Mouse (Mus musculus) megakaryocyte, adult 5-6 weeks (primary cell): ENCODE measurements at regions not wholly inside any gene's neighbourhood (a gene's known extent, or its start where the extent isn't known, plus 50 kb on each side); places are given as distances from the start of the nearest gene placed in this dataset.

Source experiments
- ATAC-seq: 2 replicates; pipeline ENCODE4 v1.8.0; 2016; ENCODE audit warnings: mild to moderate bottlenecking, inconsistent platforms; ENCODE audit not compliant: poor library complexity, severe bottlenecking

GRCm38 (mm10) chr8:11977121-11977520, 136.8 kb downstream of the Tex29 start:
- no peak for ATAC-seq

GRCm38 (mm10) chr8:11979056-11979455, 138.8 kb downstream of the Tex29 start:
- no peak for ATAC-seq

GRCm38 (mm10) chr8:11981458-11981857, 141.2 kb downstream of the Tex29 start:
- peak; percentile 47; the same call in 1 of the 2 replicates for ATAC-seq

GRCm38 (mm10) chr8:11990024-11990423, 149.8 kb downstream of the Tex29 start:
- no peak for ATAC-seq

GRCm38 (mm10) chr8:11999736-12000458, 159.6 kb downstream of the Tex29 start:
- ATAC-seq = no peak

GRCm38 (mm10) chr8:12000459-12000789, 160.2 kb downstream of the Tex29 start:
- ATAC-seq = no peak

GRCm38 (mm10) chr8:12004241-12004640, 164.0 kb downstream of the Tex29 start:
- no peak for ATAC-seq

- ATAC-seq = no peak
These were observed 172.5 kb downstream of the Tex29 start for GRCm38 (mm10) chr8:12012769-12013168.

- no peak for ATAC-seq
These were observed 177.5 kb downstream of the Tex29 start for GRCm38 (mm10) chr8:12017750-12018149.

GRCm38 (mm10) chr8:12019272-12019671, 179.0 kb downstream of the Tex29 start:
- no peak for ATAC-seq

- no peak for ATAC-seq
These were observed 183.6 kb downstream of the Tex29 start for GRCm38 (mm10) chr8:12023669-12024390.

- no peak for ATAC-seq
These were observed 190.3 kb downstream of the Tex29 start for GRCm38 (mm10) chr8:12030363-12031116.

GRCm38 (mm10) chr8:12031796-12032195, 191.5 kb downstream of the Tex29 start:
- ATAC-seq = no peak

- no peak for ATAC-seq
These were observed 192.1 kb downstream of the Tex29 start for GRCm38 (mm10) chr8:12032386-12032785.

GRCm38 (mm10) chr8:12036349-12036748, 196.1 kb downstream of the Tex29 start:
- no peak for ATAC-seq

- peak; percentile 72 for ATAC-seq
These were observed 200.7 kb downstream of the Tex29 start for GRCm38 (mm10) chr8:12040924-12041323.

- no peak for ATAC-seq
These were observed 201.4 kb downstream of the Tex29 start for GRCm38 (mm10) chr8:12041662-12042061.

GRCm38 (mm10) chr8:12050841-12051240, 210.6 kb downstream of the Tex29 start:
- ATAC-seq = no peak

GRCm38 (mm10) chr8:12051357-12051756, 211.1 kb downstream of the Tex29 start:
- no peak for ATAC-seq

- ATAC-seq = no peak
These were observed 215.7 kb downstream of the Tex29 start for GRCm38 (mm10) chr8:12055931-12056330.

GRCm38 (mm10) chr8:12061237-12061636, 217.4 kb upstream of the A230072I06Rik start:
- no peak for ATAC-seq

GRCm38 (mm10) chr8:12062710-12063109, 215.9 kb upstream of the A230072I06Rik start:
- ATAC-seq = no peak
